Mouse (Mus musculus): ENCODE data around the gene Rita1. TPM values are rescaled to one million over a fixed set of nuclear protein-coding genes. Genes with fewer than 3 reads are reported as not detected.

Gene Rita1
- polyA plus RNA-seq, 1 experiment from 2014 or later = 12.8 TPM

- WGBS = 70% methylated on average over 18 of the region's 18 CpGs
- no peaks in the 10 kb centered on the region for H3K4me1 ChIP-seq (ENCODE audit: control insufficient read depth, insufficient read depth, low read length)
These were observed 8.1 kb upstream of the Rita1 start for GRCm38 (mm10) chr5:120620375-120621077.

DNA sequence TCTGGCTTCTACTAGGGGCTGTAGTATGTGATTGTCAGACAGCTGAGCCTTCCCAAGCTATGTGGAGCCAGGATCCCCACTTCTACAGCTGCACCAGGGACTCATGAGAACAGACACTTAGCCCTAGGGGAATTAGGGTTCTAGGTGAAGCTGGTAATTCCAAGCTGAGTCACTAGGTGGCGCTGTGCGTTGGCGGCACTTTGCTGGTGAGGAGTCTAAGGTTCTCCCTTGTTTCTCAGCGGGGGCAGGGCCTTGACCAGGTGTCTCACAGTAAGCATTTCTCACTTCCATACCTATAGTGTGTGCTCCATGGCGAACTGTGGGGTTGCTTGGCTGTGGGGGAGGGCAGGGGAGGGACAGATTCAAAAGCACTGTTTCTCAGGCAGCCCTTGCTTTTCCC, 6.8 kb upstream of the Rita1 start:
- H3K9ac ChIP-seq (ENCODE audit: low read depth, low read length) = no peak overlapping the region
- WGBS = 15% methylated on average over 5 of the region's 5 CpGs
- ATAC-seq = no peak
- H3K9me3 ChIP-seq (ENCODE audit: control insufficient read depth, low read length) = peaks cover 5% of the 10 kb centered on the region; the same call in 1 of the 2 replicates
- peaks cover 44% of the 10 kb centered on the region for H3K36me3 ChIP-seq (ENCODE audit: control insufficient read depth, insufficient read depth, low read length)
- H3K4me1 ChIP-seq (ENCODE audit: control insufficient read depth, insufficient read depth, low read length) = no peaks in the 10 kb centered on the region
- H3K27me3 ChIP-seq (replicated peaks; ENCODE audit: control insufficient read depth, insufficient read depth, low read length) = no peaks in the 10 kb centered on the region
- H3K27ac ChIP-seq (ENCODE audit: low read length) = no peak overlapping the region
- H3K4me2 ChIP-seq (ENCODE audit: low read depth, low read length) = no peak overlapping the region
- H3K4me3 ChIP-seq (ENCODE audit: low read length) = no peak overlapping the region

More at GRCm38 (mm10) chr5:120620375-120621077, 8.1 kb upstream of the Rita1 start:
- no peak overlapping the region for H3K27ac ChIP-seq (ENCODE audit: low read length)
- no peak overlapping the region for H3K4me3 ChIP-seq (ENCODE audit: low read length)
- no peaks in the 10 kb centered on the region for H3K27me3 ChIP-seq (replicated peaks; ENCODE audit: control insufficient read depth, insufficient read depth, low read length)
- peaks cover 5% of the 10 kb centered on the region; the same call in 1 of the 2 replicates for H3K9me3 ChIP-seq (ENCODE audit: control insufficient read depth, low read length)
- peaks cover 53% of the 10 kb centered on the region for H3K36me3 ChIP-seq (ENCODE audit: control insufficient read depth, insufficient read depth, low read length)
- ATAC-seq = peak; percentile 49; the same call in 1 of the 2 replicates
- H3K4me2 ChIP-seq (ENCODE audit: low read depth, low read length) = no peak overlapping the region
- H3K9ac ChIP-seq (ENCODE audit: low read depth, low read length) = no peak overlapping the region

DNA sequence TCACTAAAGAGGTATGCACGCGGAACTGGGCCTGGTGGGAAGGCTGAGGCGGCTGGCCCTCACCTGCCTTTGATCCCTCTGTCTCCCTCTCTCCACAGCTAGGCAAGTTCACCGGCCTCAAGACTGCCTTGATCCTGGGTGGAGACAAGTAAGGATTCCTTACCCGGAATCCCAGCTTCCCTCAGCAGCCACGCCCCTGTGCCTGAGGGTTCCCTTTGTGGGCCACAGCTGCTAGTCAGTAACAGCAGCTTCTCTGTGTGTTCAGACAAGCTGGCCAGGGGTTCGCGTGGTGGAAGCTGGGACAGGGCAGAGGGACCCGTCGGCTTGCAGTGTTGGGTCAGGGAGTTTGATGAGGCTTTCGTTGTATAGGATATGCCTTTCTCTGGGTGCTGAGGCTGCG, 6.4 kb upstream of the Rita1 start:
- Histone ChIP-seq H3K4me3 (ENCODE audit: low read length) (no peak overlapping the region), H3K27me3 (replicated peaks; ENCODE audit: control insufficient read depth, insufficient read depth, low read length) (no peaks in the 10 kb centered on the region), H3K9me3 (ENCODE audit: control insufficient read depth, low read length) (peaks cover 5% of the 10 kb centered on the region; the same call in 1 of the 2 replicates), H3K4me2 (ENCODE audit: low read depth, low read length) (no peak overlapping the region), H3K9ac (ENCODE audit: low read depth, low read length) (no peak overlapping the region), H3K4me1 (ENCODE audit: control insufficient read depth, insufficient read depth, low read length) (0 out of 2 replicates have a peak, but pooled peaks cover 4% of the 10 kb centered on the region), H3K27ac (ENCODE audit: low read length) (no peak overlapping the region), H3K36me3 (ENCODE audit: control insufficient read depth, insufficient read depth, low read length) (peaks cover 42% of the 10 kb centered on the region)
- no peak for ATAC-seq
- WGBS = 85% methylated on average over 12 of the region's 12 CpGs

DNA sequence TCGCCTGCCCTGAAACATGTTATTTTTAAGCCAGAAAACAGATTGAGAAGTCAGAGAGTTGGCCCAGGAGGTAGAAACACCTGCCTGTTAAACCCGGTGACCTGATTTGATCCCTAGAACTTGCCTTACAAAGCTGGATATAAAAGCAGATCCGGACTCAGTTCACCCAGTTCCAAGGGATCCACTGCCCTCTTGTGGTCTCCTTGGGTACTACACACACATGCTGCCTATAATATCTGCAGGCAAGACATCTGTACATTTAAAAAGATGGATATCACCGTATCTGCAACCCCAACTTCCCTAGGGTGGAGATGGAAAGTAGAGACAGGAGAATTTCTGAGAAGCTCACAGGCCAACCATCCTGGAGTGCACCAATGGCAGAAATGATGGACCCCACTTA, 3.5 kb upstream of the Rita1 start:
- Histone ChIP-seq H3K27me3 (replicated peaks; ENCODE audit: control insufficient read depth, insufficient read depth, low read length) (no peaks in the 10 kb centered on the region), H3K4me2 (ENCODE audit: low read depth, low read length) (no peak overlapping the region), H3K36me3 (ENCODE audit: control insufficient read depth, insufficient read depth, low read length) (peaks cover 27% of the 10 kb centered on the region), H3K9ac (ENCODE audit: low read depth, low read length) (no peak overlapping the region), H3K4me1 (ENCODE audit: control insufficient read depth, insufficient read depth, low read length) (peaks cover 15% of the 10 kb centered on the region), H3K9me3 (ENCODE audit: control insufficient read depth, low read length) (peaks cover 5% of the 10 kb centered on the region; the same call in 1 of the 2 replicates), H3K4me3 (ENCODE audit: low read length) (no peak overlapping the region), H3K27ac (ENCODE audit: low read length) (no peak overlapping the region)
- ATAC-seq = no peak
- 95% methylated on average over 4 of the region's 4 CpGs for WGBS

- peak overlapping the region; percentile 83 for H3K27ac ChIP-seq (ENCODE audit: low read length)
- ATAC-seq = peak; percentile 93
- peak overlapping the region; percentile 85 for H3K9ac ChIP-seq (ENCODE audit: low read depth, low read length)
- H3K36me3 ChIP-seq (ENCODE audit: control insufficient read depth, insufficient read depth, low read length) = peaks cover 13% of the 10 kb centered on the region
- peaks cover 16% of the 10 kb centered on the region for H3K4me1 ChIP-seq (ENCODE audit: control insufficient read depth, insufficient read depth, low read length)
- H3K27me3 ChIP-seq (replicated peaks; ENCODE audit: control insufficient read depth, insufficient read depth, low read length) = no peaks in the 10 kb centered on the region
- H3K4me3 ChIP-seq (ENCODE audit: low read length) = peak overlapping the region; percentile 87
- under 1% methylated on average over 69 of the region's 69 CpGs for WGBS
- peak overlapping the region; percentile 86 for H3K4me2 ChIP-seq (ENCODE audit: low read depth, low read length)
- peaks cover 5% of the 10 kb centered on the region; the same call in 1 of the 2 replicates for H3K9me3 ChIP-seq (ENCODE audit: control insufficient read depth, low read length)
These were observed 624 bp upstream of the Rita1 start for GRCm38 (mm10) chr5:120612822-120613604.

DNA sequence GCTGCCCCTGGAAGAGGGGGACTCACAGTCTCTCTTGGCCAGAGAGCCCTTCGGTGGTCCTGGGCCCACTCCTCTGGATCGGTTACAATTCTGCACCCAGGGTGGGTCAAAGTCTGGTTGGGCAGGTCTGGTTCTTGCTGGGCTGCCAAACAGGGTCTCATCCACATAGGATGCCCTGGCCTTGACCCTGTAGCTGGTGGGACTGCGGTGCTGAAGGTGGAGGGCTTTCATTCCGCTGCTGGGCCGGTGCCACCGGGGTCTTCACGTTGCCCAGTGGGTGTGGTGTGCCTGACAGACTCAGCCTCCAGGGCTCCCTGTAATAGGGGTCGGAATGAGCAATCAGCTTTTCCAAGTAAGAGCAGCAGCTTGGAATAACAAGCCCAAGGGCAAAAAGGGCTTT, 973 bp downstream of the Rita1 start:
- Histone ChIP-seq H3K27ac (ENCODE audit: low read length) (no peak overlapping the region), H3K9me3 (ENCODE audit: control insufficient read depth, low read length) (peaks cover 5% of the 10 kb centered on the region; the same call in 1 of the 2 replicates), H3K4me2 (ENCODE audit: low read depth, low read length) (peak overlapping the region; percentile 68), H3K36me3 (ENCODE audit: control insufficient read depth, insufficient read depth, low read length) (peaks cover 7% of the 10 kb centered on the region), H3K4me3 (ENCODE audit: low read length) (peak overlapping the region; percentile 87), H3K27me3 (replicated peaks; ENCODE audit: control insufficient read depth, insufficient read depth, low read length) (no peaks in the 10 kb centered on the region), H3K4me1 (ENCODE audit: control insufficient read depth, insufficient read depth, low read length) (peaks cover 16% of the 10 kb centered on the region), H3K9ac (ENCODE audit: low read depth, low read length) (peak overlapping the region; percentile 85)
- WGBS = 45% methylated on average over 8 of the region's 8 CpGs
- ATAC-seq = no peak

GRCm38 (mm10) chr5:120610906-120611305, 1.5 kb downstream of the Rita1 start:
- peaks cover 16% of the 10 kb centered on the region for H3K4me1 ChIP-seq (ENCODE audit: control insufficient read depth, insufficient read depth, low read length)
- WGBS = 93% methylated on average over 5 of the region's 5 CpGs
- H3K9ac ChIP-seq (ENCODE audit: low read depth, low read length) = peak overlapping the region; percentile 85; the same call in 1 of the 2 replicates
- H3K36me3 ChIP-seq (ENCODE audit: control insufficient read depth, insufficient read depth, low read length) = peaks cover 3% of the 10 kb centered on the region
- H3K9me3 ChIP-seq (ENCODE audit: control insufficient read depth, low read length) = peaks cover 2% of the 10 kb centered on the region; the same call in 1 of the 2 replicates
- no peak overlapping the region for H3K4me3 ChIP-seq (ENCODE audit: low read length)
- no peak for ATAC-seq
- no peak overlapping the region for H3K27ac ChIP-seq (ENCODE audit: low read length)
- no peak overlapping the region for H3K4me2 ChIP-seq (ENCODE audit: low read depth, low read length)
- no peaks in the 10 kb centered on the region for H3K27me3 ChIP-seq (replicated peaks; ENCODE audit: control insufficient read depth, insufficient read depth, low read length)

GRCm38 (mm10) chr5:120609246-120609775, 3.1 kb downstream of the Rita1 start:
- H3K27ac ChIP-seq (ENCODE audit: low read length) = no peak overlapping the region
- H3K4me1 ChIP-seq (ENCODE audit: control insufficient read depth, insufficient read depth, low read length) = peaks cover 16% of the 10 kb centered on the region
- no peak overlapping the region for H3K4me3 ChIP-seq (ENCODE audit: low read length)
- H3K9ac ChIP-seq (ENCODE audit: low read depth, low read length) = no peak overlapping the region
- H3K9me3 ChIP-seq (ENCODE audit: control insufficient read depth, low read length) = no peaks in the 10 kb centered on the region
- no peak for ATAC-seq
- no peaks in the 10 kb centered on the region for H3K27me3 ChIP-seq (replicated peaks; ENCODE audit: control insufficient read depth, insufficient read depth, low read length)
- no peak overlapping the region for H3K4me2 ChIP-seq (ENCODE audit: low read depth, low read length)
- WGBS = 82% methylated on average over 16 of the region's 16 CpGs
- H3K36me3 ChIP-seq (ENCODE audit: control insufficient read depth, insufficient read depth, low read length) = no peaks in the 10 kb centered on the region

- H3K4me3 ChIP-seq (ENCODE audit: low read length) = no peak overlapping the region
- no peak for ATAC-seq
These were observed 5.1 kb downstream of the Rita1 start for GRCm38 (mm10) chr5:120607335-120607734.

More at GRCm38 (mm10) chr5:120607335-120607734, 5.1 kb downstream of the Rita1 start:
- Histone ChIP-seq H3K4me1 (ENCODE audit: control insufficient read depth, insufficient read depth, low read length) (peaks cover 10% of the 10 kb centered on the region), H3K9ac (ENCODE audit: low read depth, low read length) (no peak overlapping the region), H3K27ac (ENCODE audit: low read length) (no peak overlapping the region), H3K9me3 (ENCODE audit: control insufficient read depth, low read length) (no peaks in the 10 kb centered on the region), H3K27me3 (replicated peaks; ENCODE audit: control insufficient read depth, insufficient read depth, low read length) (no peaks in the 10 kb centered on the region), H3K4me2 (ENCODE audit: low read depth, low read length) (no peak overlapping the region), H3K36me3 (ENCODE audit: control insufficient read depth, insufficient read depth, low read length) (no peaks in the 10 kb centered on the region)
- WGBS = 70% methylated on average over 3 of the region's 3 CpGs

Measured in intestine, embryonic 16.5 days (tissue).